Mouse (Mus musculus) naive thymus-derived CD4-positive, alpha-beta T cell, adult 2 months (primary cell): ENCODE results near the gene Tmem44.

ENCODE experiments used
- DNase-seq: peaks from one replicate; pipeline ENCODE4 v3.0.0-alpha.2; 2011; ENCODE audit warnings: low read depth

Tmem44 gene

GRCm38 (mm10) chr16:30518635-30519034, 32.0 kb downstream of the Tmem44 start:
- DNase-seq = no peak

- no peak for DNase-seq
Observed at GRCm38 (mm10) chr16:30517666-30518283, 32.9 kb downstream of the Tmem44 start.

GRCm38 (mm10) chr16:30516993-30517392, 33.6 kb downstream of the Tmem44 start:
- DNase-seq = no peak

GRCm38 (mm10) chr16:30515418-30515817, 35.2 kb downstream of the Tmem44 start:
- DNase-seq = peak; percentile 77

- DNase-seq = no peak
Observed at GRCm38 (mm10) chr16:30513050-30514024, 37.3 kb downstream of the Tmem44 start.

GRCm38 (mm10) chr16:30512375-30513049, 38.1 kb downstream of the Tmem44 start:
- no peak for DNase-seq

- no peak for DNase-seq
Observed at GRCm38 (mm10) chr16:30511563-30512340, 38.9 kb downstream of the Tmem44 start.

- DNase-seq = peak; percentile 93
Observed at GRCm38 (mm10) chr16:30510504-30511451, 39.9 kb downstream of the Tmem44 start.

- no peak for DNase-seq
Observed at GRCm38 (mm10) chr16:30510091-30510490, 40.6 kb downstream of the Tmem44 start.

- DNase-seq = no peak
Observed at GRCm38 (mm10) chr16:30509340-30509739, 41.3 kb downstream of the Tmem44 start.

- DNase-seq = no peak
Observed at GRCm38 (mm10) chr16:30508738-30509137, 41.9 kb downstream of the Tmem44 start.

GRCm38 (mm10) chr16:30507120-30507519, 43.5 kb downstream of the Tmem44 start:
- DNase-seq = no peak

GRCm38 (mm10) chr16:30505311-30506031, 45.2 kb downstream of the Tmem44 start:
- DNase-seq = no peak

- no peak for DNase-seq
Observed at GRCm38 (mm10) chr16:30504856-30505255, 45.8 kb downstream of the Tmem44 start.

GRCm38 (mm10) chr16:30503958-30504357, 46.7 kb downstream of the Tmem44 start:
- DNase-seq = peak; percentile 67

- DNase-seq = no peak
Observed at GRCm38 (mm10) chr16:30502221-30502891, 48.3 kb downstream of the Tmem44 start.

GRCm38 (mm10) chr16:30501621-30502020, 49.0 kb downstream of the Tmem44 start:
- DNase-seq = no peak

- DNase-seq = no peak
Observed at GRCm38 (mm10) chr16:30500223-30500622, 50.4 kb downstream of the Tmem44 start.

GRCm38 (mm10) chr16:30499126-30499857, 51.4 kb downstream of the Tmem44 start:
- no peak for DNase-seq
